Mouse (Mus musculus) neutrophil, adult 5-6 weeks (primary cell): ENCODE measurements around the gene Defa28. TPM values are rescaled to one million over a fixed set of nuclear protein-coding genes. Genes with fewer than 3 reads are reported as not detected.
"Not testable (repeated sequence)": the region's sequence is repeated elsewhere in the genome, so short reads cannot be mapped to it uniquely, and the experiment has no call there.

Source experiments
- ATAC-seq: fragments of 151-379, 151-347 bp; 2 replicates; pipeline ENCODE4 v1.8.0; 2017; ENCODE audit warnings: mild to moderate bottlenecking, moderate TSS enrichment; ENCODE audit not compliant: insufficient number of reproducible peaks, poor library complexity, low FRiP score, severe bottlenecking; ENCODE audit errors: extremely low read depth
- total RNA-seq: library from RNA; stranded (forward); fragments of 200-1000 nt; gene quantifications from 2 replicates; pipeline ENCODE4 v1.2.3, GENCODE M21; 2017

The Defa28 gene
- not detected in 2 replicates for total RNA-seq

- ATAC-seq: not testable (repeated sequence)
Observed at GRCm38 (mm10) chr8:21582706-21583105, at the start of gene Defa28. Gene Defa28, plus strand, starts transcription at chr8:21583006.

GRCm38 (mm10) chr8:21565086-21565485, 17.7 kb upstream of the Defa28 start, which contains the start of gene Defa37:
Gene Defa37, plus strand, starts transcription at chr8:21565386.
- not testable (repeated sequence) for ATAC-seq

- ATAC-seq: not testable (repeated sequence)
Observed at GRCm38 (mm10) chr8:21594408-21594807, 11.6 kb downstream of the Defa28 start, which contains the start of gene Gm7861. Gene Gm7861, minus strand, starts transcription at chr8:21594508.

DNA sequence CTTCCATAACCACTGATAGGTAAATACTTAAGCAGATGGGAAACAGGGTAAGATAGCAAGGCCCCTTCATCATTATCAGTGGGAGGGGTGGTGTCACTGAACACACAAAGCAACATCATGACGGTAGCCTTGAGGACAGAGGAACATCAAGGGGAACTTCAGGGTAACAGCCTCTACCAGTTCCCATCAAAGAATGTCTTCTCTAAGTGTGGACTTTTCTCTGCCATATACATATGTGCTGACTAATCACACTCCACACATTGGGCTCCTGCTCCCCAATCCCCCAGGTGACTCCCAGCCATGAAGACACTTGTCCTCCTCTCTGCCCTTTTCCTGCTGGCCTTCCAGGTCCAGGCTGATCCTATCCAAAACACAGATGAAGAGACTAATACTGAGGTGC, 35.1 kb downstream of the Defa28 start, which contains the start of gene Defa26:
Defa26 (plus strand) TSS at position 301 of the 400 bp plus-strand sequence.
- not testable (repeated sequence) for ATAC-seq

Other genes with a start within 250 kb of the Defa28 start
- gene Defa2, start 204.5 kb upstream of the Defa28 start, total RNA-seq: not detected in 2 replicates
- not detected in 2 replicates for gene Defa33, start 191.2 kb upstream of the Defa28 start, total RNA-seq
- not detected in 2 replicates for gene Defa36, start 155.6 kb upstream of the Defa28 start, total RNA-seq
- not detected in 2 replicates for gene Gm7849, start 126.4 kb upstream of the Defa28 start, total RNA-seq
- not detected in 2 replicates for gene Defa20, start 73.7 kb upstream of the Defa28 start, total RNA-seq
- not detected in 2 replicates for gene Defa32, start 54.0 kb upstream of the Defa28 start, total RNA-seq
- gene Defa37, start 17.6 kb upstream of the Defa28 start, total RNA-seq: not detected in 2 replicates
- not detected in 2 replicates for gene Gm7861, start 11.5 kb downstream of the Defa28 start, total RNA-seq
- not detected in 2 replicates for gene Defa26, start 35.2 kb downstream of the Defa28 start, total RNA-seq
- not detected in 2 replicates for gene Defa17, start 72.8 kb downstream of the Defa28 start, total RNA-seq
- gene Defa34, start 82.8 kb downstream of the Defa28 start, total RNA-seq: not detected in 2 replicates
- not detected in 2 replicates for gene AY761184, start 120.6 kb downstream of the Defa28 start, total RNA-seq
- not detected in 2 replicates for gene Defa24, start 151.5 kb downstream of the Defa28 start, total RNA-seq
- gene Defb50, start 240.5 kb downstream of the Defa28 start, total RNA-seq: not detected in 2 replicates